Mouse (Mus musculus) megakaryocyte, embryonic 14.5 days (primary cell): ENCODE measurements around the gene 4930539E08Rik.

Experiments
- FLI1 ChIP-seq: IDR thresholded peaks from 2 replicates; pipeline ENCODE4 v1.6.1; 2012; ENCODE audit warnings: low read length, inconsistent platforms, mixed read lengths
- GATA1 ChIP-seq: IDR thresholded peaks from 3 replicates; pipeline ENCODE4 v1.6.1; 2012; ENCODE audit warnings: mixed read lengths, low read length, inconsistent platforms, borderline replicate concordance

GRCm38 (mm10) chr17:28913940-28914339 is 1.2 kb downstream of the 4930539E08Rik start:
- TF ChIP-seq GATA1 (no peak), FLI1 (no peak)
